Mouse (Mus musculus) liver, embryonic 11.5 days (tissue): ENCODE measurements around the gene Snrpd3. TPM values are rescaled to one million over a fixed set of nuclear protein-coding genes. Genes with fewer than 3 reads are reported as not detected.

Source experiments
- polyA plus RNA-seq: library from polyadenylated mRNA; unstranded; fragments of >200 nt; fragmentation: Nextera tagmentation; extraction: Ambion mirVana; gene quantifications from 2 replicates; pipeline ENCODE4 v1.2.1, GENCODE M21; 2014

Gene Snrpd3
- polyA plus RNA-seq, 1 experiment from 2014 or later: 328 TPM

Other genes with a start within 250 kb of the Snrpd3 start
- gene Adora2a, start 200.7 kb upstream of the Snrpd3 start, polyA plus RNA-seq: 5.1 and 6.0 TPM in 2 replicates
- 5.5 and 5.7 TPM in 2 replicates for gene Upb1, start 116.4 kb upstream of the Snrpd3 start, polyA plus RNA-seq
- 44.5 and 48.8 TPM in 2 replicates for gene Gucd1, start 421 bp downstream of the Snrpd3 start, polyA plus RNA-seq
- 0.48 and 0.52 TPM in 2 replicates for gene Lrrc75b, start 42.8 kb downstream of the Snrpd3 start, polyA plus RNA-seq
- gene Ggt1, start 44.1 kb downstream of the Snrpd3 start, polyA plus RNA-seq: 4.2 and 4.9 TPM in 2 replicates
- gene Ggt5, start 71.8 kb downstream of the Snrpd3 start, polyA plus RNA-seq: 0.52 and 1.2 TPM in 2 replicates
- 0.91 and 1.5 TPM in 2 replicates for gene Susd2, start 126.5 kb downstream of the Snrpd3 start, polyA plus RNA-seq
- 30.3 and 33.3 TPM in 2 replicates for gene Cabin1, start 246.8 kb downstream of the Snrpd3 start, polyA plus RNA-seq